Mouse (Mus musculus) hindlimb bud, embryonic 11.5 days (tissue): ENCODE data around the gene Gfpt2.

Source experiments
- DNase-seq: peaks from one replicate; pipeline ENCODE4 v3.0.0-alpha.2; 2012; ENCODE audit warnings: low read depth, low spot score; ENCODE audit errors: extremely low spot score

Gfpt2 gene

GRCm38 (mm10) chr11:49835257-49835956 lies 41.4 kb downstream of the Gfpt2 start:
- no peak for DNase-seq

GRCm38 (mm10) chr11:49837717-49838407 lies 43.9 kb downstream of the Gfpt2 start:
- DNase-seq = no peak

DNA sequence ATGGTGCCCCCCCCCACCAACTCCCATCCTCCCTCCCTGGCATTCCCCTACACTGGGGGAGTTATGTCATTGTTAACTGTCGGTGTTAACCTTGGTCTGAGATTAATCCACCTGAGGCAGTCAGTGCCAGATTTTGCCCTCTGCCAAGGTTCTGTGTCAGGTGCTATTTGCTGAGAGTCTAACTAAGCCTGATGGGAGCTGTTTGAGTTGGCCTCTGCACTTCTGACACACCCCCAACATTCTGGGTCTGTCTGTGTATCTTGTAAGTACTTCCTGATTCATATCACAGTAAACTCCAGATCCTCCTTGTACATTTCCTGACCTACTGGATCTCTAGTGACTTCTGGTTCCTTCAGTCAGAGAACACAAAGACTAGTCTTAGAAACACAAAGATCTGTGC lies 46.7 kb downstream of the Gfpt2 start:
- DNase-seq = no peak

- DNase-seq = no peak
These were observed 47.9 kb downstream of the Gfpt2 start for GRCm38 (mm10) chr11:49841886-49842285.

- no peak for DNase-seq
These were observed 48.7 kb downstream of the Gfpt2 start for GRCm38 (mm10) chr11:49842718-49843117.

GRCm38 (mm10) chr11:49844311-49844710 lies 50.3 kb downstream of the Gfpt2 start:
- no peak for DNase-seq

DNA sequence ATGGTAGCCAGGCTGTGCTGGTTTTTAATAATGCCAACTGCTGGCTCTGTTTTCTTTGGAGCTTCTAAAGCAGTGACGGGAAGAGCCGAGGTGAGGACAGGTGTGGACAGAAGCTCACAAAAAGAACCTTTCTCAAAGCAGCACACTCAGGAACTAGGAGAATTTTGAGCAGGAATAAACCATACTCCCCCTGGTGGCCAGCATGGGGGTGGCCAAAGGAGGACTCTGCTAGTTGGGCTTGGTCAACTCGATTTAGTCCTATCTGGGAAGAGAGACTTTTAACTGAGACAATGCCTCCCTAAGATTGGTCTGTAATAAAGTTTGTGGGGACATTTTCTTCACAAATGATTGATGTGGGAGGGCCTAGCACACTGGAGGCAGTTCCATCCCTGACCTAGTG lies 51.0 kb downstream of the Gfpt2 start:
- no peak for DNase-seq

GRCm38 (mm10) chr11:49845958-49846357 lies 52.0 kb downstream of the Gfpt2 start:
- no peak for DNase-seq

DNA sequence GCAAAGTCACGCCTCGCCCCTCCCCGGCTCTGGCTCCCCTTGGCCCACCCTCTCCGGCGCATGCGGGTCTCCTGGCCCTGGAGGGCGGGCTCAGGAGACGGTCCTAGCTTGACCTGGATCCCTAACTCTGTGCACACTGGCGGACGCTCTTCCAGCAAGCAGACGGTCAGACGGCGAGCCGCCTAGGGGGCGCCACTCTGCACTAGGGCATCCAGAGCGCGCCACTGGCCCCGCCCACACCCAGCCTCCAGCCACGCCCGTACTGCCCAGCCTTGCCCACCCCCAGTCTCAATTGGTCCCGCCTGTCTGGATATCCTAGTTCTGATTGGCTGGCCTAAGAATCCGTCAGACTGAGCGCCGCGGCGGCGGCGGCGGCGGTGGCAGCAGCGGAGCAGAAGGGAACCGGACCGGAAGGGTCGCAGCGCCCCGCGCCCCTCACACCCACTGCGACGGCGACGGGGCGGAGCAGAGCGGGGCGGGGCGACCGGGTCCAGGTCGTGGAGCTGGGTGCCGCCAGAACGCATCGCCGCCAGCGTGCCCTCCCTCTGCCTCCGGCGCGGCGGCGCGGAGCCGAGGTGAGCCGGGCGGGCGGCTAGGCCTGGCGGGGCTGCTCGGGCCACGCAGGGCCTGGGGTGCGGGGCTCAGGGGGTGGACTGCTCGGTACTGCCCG lies 52.6 kb downstream of the Gfpt2 start, which contains the start of gene Mapk9:
TSS of gene Mapk9 (plus strand) at position 351 of the 670 bp plus-strand sequence.
- peak; percentile 85 for DNase-seq

DNA sequence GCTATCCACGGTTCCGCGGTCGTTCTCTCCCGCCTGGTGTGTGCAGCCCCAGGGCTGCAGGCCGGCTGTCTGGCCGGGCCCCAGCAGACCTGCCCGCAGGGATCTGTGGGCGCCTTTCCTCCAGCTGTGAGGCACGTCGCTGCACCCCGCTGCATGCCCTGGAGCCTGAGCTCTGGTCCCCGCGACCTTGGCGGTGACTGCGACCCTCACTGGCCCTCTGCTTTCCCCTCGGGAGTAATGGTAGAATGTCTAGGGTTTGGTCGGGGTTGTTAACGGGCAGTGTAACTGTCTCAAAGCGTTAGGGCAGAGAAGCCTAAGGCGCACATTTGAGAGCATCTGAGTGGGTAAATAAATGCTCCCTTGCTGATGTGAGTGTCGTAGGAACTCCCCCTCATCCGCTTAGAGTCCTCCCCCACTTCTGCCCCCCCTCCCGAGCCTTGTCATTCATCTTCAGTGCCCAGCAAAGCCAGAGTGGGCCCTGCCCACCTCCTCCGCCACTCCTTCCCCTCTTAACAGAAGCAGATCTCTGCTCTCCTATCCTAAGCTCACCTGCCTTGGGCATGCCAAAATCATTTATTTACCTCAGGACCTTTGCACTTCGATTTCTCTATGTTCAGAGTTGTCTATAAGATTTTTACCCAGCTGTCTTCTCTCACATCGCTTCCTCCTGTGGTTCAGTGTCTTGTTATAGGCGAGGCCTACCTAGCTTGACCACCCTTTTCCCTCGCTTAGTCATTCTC lies 53.3 kb downstream of the Gfpt2 start:
- DNase-seq = no peak

DNA sequence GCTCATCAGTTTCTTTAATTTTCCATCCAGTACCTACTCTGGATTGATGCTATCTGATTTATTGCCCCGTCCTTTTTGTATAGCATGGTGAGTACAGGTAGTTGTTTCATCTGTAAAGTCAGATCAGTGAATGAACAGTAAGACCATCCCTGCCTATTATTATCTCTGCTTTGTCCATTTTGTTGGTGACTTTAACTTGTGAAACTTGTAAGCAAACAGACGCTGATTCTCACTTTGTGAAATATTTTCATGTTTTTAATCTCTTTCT lies 53.8 kb downstream of the Gfpt2 start:
- DNase-seq = no peak

- no peak for DNase-seq
These were observed 54.3 kb downstream of the Gfpt2 start for GRCm38 (mm10) chr11:49848080-49848815.

- no peak for DNase-seq
These were observed 56.4 kb downstream of the Gfpt2 start for GRCm38 (mm10) chr11:49850331-49850730.

GRCm38 (mm10) chr11:49855144-49855543 lies 61.2 kb downstream of the Gfpt2 start:
- no peak for DNase-seq

- no peak for DNase-seq
These were observed 67.2 kb downstream of the Gfpt2 start for GRCm38 (mm10) chr11:49861139-49861538.

DNA sequence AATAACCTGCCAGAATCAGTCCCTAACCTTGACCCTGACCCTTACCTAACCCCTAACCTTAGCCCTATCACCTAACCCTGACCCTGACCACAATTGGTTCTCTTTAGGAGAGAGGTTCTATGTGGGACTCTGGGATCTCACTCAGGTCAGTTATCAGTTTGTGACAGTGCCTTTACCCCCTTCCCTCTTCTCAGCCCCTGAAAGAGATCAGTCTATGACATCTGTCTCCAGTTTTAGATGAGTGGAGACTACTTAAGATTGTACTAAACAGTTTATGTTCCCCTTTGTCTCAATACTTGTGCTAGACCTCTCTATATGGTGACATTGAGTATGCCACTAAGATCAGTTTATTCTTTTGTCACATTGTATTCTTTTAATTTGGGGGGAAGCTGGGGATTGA lies 69.9 kb downstream of the Gfpt2 start:
- no peak for DNase-seq

DNA sequence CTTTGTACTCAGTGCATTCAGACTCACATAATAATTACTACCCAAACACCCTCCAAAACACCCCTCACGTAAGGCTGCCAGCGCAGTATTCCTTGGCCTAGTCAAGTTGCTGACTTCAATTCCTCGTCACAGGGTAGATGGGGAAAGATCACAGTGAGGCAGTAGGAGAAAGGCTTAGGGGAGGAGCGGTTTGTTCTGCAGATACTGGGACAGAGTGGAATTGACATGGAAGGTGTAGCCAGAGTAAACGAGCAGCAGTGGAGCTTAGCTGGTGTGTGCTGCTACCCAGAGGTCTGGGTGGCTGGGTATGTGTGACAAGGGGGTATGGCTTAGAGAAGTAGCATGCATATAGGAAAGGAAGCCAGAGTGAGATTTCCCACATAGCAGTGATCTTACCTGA lies 73.3 kb downstream of the Gfpt2 start:
- DNase-seq = no peak

- no peak for DNase-seq
These were observed 75.8 kb downstream of the Gfpt2 start for GRCm38 (mm10) chr11:49869762-49870161.

DNA sequence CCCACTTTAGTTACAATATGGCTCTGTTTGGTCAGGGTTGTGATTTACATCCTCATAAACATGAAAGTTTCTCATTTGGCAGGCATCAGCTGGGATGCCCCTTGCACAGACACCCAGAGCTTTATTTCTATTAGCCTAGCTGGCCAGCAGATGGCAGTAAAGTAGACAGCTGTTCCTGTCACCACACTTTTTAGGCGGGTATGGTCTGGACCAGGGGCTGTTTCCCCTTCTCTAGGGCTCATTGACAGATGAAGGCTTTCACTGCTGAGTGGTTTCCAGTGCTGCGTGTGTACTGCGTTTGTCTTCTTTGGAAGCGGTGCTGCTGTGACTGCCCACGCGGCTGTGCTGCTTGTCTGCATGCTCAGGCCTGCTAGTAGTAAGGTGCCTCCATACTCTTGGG lies 77.9 kb downstream of the Gfpt2 start:
- DNase-seq = no peak

DNA sequence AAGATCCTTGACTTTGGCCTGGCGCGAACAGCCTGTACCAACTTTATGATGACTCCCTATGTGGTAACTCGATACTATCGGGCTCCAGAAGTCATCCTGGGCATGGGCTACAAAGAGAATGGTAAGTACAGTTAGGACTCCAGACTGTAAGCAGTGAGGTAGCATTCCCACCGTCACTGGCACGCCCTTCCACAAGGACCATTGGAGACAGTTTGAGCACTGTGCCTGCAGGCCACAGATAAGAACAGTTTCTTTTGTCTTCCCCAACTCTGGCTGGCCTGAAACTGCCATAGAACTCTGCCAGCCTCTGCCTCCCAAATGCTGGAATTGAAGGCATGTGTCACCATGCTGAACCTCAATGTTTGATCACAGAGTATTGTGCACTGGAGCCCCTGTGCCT lies 78.8 kb downstream of the Gfpt2 start:
- DNase-seq = no peak
